Mouse (Mus musculus) heart, adult 11 months (tissue): ENCODE measurements around the gene Chd6.
"Not testable (repeated sequence)": the region's sequence is repeated elsewhere in the genome, so short reads cannot be mapped to it uniquely, and the experiment has no call there.

Experiments
- DNase-seq: peaks from one replicate; pipeline ENCODE4 v3.0.0; 2022

The Chd6 gene

GRCm38 (mm10) chr2:160982636-160983035 lies 126.2 kb downstream of the Chd6 start:
- DNase-seq = peak; percentile 83

DNA sequence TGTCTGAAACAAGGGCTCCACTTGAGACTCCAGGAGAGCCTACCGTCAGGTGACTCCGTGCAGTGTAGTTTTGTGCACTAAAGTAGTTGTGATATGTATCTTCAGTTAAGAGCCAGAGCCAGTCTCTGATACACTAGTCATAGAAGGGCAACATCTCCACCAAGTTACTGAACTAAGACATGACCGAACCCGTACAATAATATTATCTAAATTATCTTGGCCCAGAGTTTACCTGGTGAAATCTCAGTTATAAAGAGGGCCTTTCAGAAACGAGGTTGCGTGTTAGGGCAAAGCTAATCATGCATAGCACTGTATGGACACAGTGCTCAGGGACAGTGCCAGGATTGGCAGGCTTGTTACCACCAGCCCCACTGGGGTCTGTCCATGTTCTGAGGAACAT lies 127.1 kb downstream of the Chd6 start:
- no peak for DNase-seq

GRCm38 (mm10) chr2:160978651-160979050 lies 130.2 kb downstream of the Chd6 start:
- DNase-seq = peak; percentile 73

DNA sequence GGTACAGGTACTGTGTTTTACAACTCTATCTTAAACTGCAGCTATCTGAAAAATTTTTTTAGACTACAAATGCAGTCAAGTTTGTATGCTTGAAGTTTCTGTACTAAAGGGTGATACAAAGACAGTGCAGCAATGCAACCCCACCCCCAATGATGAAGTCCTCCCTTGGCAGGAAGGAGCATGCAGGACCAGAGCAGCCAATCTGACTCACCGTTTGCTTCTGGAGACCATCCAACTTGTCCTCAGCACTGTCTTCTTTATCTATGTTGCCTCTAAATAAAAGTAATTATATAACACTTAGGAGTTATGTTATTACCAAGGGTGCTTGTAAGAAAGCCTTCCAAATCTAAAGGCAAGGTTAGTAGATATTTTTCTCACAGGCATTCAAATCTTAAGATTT lies 131.6 kb downstream of the Chd6 start:
- peak; percentile 93 for DNase-seq

DNA sequence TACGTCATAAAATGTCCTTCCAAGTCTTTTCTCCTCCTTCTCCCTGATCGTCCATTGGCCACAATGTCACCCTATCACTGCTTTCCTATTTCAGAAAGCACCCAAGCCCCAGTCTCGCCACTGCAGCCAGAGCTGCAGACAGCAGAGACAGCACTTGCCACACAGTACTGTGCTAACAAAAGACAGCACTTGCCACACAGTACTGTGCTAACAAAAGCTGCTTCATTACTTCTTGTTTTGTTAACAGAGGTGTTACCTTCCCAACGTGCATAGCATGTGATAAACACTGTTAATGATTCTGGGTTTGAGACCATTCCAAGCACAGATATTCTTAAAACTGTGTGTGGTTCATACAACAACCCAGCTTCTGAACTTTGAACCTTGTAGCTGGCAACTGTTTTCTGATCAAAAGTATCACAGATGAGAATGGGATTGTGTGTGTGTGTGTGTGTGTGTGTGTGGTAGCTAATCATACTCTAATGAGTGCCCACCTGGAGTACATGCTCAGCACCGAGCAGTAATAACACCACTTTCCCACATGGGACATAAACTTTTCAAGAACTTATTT lies 135.1 kb downstream of the Chd6 start:
- DNase-seq = peak; percentile 61

DNA sequence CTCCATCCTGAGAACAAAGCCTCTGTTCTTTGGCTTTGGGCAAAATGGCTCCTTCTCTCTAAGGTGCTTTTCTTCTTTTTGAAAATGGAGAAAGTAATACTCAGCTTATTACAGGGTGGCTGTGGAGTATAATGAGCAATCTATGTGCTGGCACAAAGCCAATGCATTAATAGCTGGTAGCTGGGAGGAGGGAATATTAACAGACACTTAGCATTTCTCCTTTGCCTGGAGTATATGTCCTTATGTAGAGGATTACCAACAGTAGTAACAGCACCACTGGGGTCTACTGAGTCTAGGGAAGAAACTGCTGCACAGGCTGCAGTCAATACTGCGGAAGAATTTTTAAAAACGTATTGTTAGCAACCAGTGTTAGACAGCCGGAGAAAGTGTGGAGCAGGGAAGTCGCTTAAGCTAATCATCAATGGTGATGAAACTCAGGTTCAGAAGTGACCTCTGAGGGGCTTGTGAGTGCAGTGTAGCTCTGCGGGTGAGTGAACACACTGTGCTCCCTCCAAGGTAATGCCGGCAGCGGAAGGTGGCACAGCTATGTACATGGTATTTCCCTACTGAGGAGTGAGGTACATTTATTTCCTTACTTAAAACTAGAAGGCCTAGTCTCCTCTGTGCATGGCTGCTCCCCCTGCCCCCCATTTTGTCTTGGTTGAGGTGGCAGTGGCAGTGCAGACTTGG lies 136.6 kb downstream of the Chd6 start:
- peak; percentile 5 for DNase-seq

DNA sequence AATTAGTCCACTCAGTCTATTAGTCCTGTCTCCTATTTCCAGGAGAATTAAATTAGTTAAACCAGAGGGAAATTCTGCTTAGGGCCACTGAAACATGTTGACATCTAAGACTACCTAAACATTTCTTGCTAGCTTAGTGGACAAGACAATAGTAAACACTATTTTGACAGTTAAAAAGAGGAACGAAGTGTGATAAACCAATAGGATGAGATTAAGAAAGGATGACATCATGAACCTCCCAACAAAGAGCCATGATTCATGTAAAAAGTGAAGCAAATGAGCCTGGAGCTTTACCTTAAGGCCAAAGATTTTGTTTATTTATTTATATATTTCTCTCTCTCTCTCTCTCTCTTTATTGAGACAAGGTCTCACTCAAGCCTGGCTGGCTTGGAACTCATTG lies 146.7 kb downstream of the Chd6 start:
- no peak for DNase-seq

GRCm38 (mm10) chr2:160960956-160961646 lies 147.8 kb downstream of the Chd6 start:
- DNase-seq = no peak

DNA sequence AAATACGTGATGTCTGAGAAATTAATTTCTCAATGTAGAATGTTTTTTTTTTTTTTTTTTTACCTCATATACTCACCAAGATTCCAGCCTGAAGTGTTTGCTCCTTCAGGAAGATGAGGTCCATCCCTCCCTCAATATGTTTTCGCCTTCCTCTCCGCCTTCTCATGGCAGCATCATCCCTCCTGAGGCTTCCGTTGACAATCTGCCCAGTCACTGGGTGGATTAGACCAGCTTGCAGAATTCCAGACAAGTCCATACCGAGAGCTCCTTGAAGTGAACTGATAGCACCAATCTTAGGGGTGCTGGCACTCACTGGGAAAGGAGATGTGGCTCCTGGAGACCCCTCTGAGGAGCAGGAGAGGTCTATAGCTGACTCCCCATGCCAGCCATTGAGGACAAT lies 149.0 kb downstream of the Chd6 start:
- no peak for DNase-seq

DNA sequence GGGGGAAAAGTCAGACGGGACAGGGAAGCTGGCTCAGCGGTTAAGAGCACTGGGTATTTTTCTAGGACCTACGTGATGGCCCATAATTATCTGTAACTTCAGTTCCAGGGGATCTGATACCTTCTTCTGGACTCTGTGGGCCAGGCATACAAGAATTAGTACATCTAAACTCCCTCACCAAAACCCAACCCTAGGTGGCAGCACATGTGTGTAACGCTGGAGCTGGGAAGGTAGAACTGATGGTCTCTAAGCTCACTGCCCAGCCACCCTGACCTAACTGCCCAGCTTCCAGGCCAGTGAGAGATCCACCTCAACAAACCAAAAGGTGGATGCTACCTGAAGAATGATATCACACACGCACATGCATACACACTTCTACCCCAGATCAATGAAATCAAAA lies 150.1 kb downstream of the Chd6 start:
- DNase-seq = no peak

- not testable (repeated sequence) for DNase-seq
Measured at GRCm38 (mm10) chr2:160957801-160958200, 151.1 kb downstream of the Chd6 start.

DNA sequence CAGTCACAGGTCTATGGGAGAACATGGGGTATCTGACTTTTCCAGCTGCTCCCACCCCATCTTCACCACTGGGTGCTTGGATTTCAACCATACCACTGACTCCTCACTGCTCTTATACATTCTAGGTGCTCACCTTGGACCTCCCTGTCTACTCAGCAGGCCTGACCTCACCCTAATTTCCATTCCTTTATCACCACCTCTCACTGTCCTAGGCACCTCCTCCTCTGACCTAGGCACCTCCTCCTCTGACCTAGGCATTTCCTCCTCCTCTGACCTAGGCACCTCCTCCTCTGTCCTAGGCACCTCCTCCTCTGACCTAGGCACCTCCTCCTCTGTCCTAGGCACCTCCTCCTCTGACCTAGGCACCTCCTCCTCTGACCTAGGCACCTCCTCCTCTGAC lies 151.6 kb downstream of the Chd6 start:
- not testable (repeated sequence) for DNase-seq

GRCm38 (mm10) chr2:160955331-160955730 lies 153.5 kb downstream of the Chd6 start:
- DNase-seq = no peak

GRCm38 (mm10) chr2:160954541-160954940 lies 154.3 kb downstream of the Chd6 start:
- DNase-seq = peak; percentile 74

DNA sequence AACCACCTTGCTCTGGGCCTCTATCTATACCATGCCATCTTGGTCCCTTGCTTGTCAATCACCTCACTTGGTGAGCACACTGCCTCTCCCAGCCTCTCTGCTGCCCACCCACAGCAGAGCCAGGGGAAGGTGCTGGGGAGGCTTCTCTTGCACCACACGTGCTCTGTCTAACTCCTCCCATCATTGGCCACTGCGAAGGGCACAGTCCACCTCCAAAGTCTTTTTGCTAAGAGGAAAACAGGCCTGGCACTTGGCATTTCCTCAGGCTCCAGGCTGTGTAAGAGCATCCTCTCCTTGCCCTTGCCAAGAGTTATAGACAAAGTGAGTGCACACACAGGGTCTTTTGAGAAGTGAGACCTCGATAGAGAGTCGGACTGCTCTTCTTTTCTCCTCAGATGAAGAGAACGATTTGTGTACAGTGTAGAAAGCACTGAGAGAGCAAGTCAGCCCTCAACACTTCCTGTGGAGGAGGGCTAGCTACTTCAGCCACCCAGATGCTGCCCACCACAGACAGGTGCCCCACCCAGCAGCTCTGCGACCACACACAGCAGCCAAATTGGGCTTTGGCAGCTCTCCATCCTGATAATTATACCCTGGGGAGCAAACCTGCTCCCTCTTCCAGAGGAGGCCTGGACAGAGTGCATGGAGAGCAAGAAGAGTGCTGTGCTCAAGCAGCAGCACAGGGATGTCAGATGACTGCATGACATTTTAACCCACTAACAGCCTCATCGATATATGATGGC lies 155.6 kb downstream of the Chd6 start:
- peak; percentile 84 for DNase-seq

DNA sequence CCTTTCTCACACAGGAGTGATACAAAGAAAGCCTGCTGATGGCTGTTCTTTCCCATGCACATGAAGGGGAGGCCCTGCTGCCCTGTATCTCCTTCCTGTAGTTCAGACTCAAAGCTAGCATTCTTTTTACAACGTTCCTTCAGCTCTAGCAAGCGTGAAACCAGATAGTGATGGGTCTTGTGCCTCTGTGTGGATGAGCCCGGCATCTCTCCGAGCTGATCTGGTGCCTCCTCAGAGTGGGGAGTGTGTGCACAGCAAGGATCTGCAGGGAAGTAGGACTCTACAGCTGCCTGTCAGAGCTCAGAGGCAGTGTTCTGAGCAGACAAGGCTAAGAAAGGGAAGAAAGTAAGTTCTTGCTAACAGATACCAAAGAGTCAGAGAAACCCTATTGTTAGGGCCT lies 157.3 kb downstream of the Chd6 start:
- peak; percentile 43 for DNase-seq

GRCm38 (mm10) chr2:160942443-160942842 lies 166.4 kb downstream of the Chd6 start:
- no peak for DNase-seq

DNA sequence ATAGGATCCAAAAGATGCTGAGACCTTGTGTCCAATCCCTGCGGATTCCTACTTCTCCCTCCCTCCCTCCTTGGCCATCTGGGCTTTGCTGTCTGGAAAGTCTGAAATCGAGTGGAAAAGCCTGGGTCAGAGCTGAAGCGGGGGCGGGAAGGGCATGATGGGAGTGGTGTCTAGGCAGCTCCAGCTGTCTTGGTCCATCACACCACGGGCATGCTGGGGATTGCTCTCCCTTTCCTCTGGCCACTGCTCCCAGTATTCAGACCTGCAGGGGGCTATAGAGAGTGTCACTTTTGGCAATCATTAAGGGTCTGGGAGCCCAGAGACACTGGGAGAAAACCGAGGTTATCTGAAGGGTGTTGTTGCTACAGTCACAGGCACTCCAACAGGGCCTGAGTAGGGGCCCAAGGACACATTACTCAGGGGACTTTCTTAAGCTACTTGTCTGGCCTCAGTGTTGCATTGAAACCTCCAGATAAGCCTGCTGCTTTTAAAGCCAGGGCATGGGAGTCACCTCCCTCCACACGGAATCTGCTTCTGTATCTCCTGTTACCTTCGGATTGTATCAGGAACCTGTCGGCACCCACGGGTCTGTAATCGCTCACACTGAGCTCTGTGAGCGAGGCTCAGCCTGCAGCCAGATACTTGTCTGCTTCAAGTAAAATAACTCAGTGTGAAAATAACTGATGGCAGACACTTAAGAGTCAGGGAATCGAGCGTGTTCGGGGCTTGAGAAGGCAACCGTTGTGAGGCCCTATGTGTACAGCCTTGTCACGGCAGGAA lies 167.8 kb downstream of the Chd6 start:
- peak; percentile 92 for DNase-seq

DNA sequence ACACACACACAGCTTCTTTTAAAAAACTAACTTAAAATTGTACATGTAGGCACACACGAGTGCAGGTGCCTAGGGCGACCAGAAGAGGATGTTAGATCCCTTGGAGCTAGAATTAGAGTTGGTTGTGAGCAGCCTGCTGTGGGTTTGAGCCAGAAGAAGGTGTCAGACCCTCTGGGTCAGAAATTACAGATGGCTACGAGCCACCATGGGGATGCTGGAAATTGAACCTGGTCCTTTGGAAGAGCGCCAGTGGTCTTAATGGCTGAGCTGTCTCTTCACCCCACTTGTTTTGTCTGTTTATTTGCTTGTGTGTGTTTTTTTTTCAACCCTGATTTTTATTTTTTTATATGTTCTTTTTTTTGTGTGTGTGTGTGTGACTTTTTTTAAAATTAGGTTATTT lies 174.4 kb downstream of the Chd6 start:
- DNase-seq = peak; percentile 66

GRCm38 (mm10) chr2:160933890-160934289 lies 175.0 kb downstream of the Chd6 start:
- no peak for DNase-seq

GRCm38 (mm10) chr2:160932981-160933380 lies 175.9 kb downstream of the Chd6 start:
- peak; percentile 96 for DNase-seq

DNA sequence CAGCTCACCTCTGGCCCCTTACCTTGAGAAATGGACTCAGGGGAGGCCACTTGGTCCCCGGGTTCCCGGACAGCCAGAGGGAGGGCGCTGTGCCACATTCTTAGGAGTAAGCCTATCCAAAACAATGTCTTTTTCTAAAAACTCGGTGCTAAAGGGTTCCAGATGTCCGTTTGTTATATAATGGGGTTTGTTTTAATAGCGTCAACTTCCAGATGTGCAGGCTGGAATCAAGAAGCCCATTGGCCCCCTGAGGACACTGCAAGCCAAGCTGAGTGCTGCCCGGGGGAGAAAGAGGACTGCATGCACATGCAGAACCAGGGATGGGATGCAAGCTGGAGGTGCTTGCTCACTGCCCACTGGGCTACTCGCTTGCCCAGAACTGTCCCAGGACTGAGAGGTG lies 176.6 kb downstream of the Chd6 start:
- DNase-seq = peak; percentile 97

DNA sequence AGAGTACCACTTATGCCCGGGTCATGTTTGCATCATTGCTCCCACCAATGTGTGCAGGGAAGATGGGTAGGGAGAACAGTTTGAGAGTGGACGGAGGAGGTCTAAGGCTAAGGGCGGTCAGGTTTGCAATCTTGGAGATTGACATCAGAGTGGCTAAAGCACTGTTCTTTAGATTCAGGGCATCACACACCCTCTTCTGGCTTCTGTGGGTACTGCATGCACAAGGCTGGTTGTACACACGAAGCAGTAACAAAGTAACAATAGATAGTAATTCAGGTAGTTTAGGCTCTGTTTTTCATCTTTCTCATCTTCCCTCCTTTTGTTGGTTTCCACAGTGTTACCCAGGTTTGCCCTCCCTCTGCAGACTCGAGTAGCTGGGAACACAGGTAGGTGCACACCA lies 177.5 kb downstream of the Chd6 start:
- DNase-seq = no peak
